Mouse (Mus musculus) ovary, adult 18-20 months (tissue): Measurements from ENCODE around the gene 5730522E02Rik.
"Not testable (repeated sequence)": the region's sequence is repeated elsewhere in the genome, so short reads cannot be mapped to it uniquely, and the experiment has no call there.

Experiments used
- DNase-seq: peaks from one replicate; pipeline ENCODE4 v3.0.0; 2022; ENCODE audit warnings: low spot score, mixed read lengths

Gene 5730522E02Rik

DNA sequence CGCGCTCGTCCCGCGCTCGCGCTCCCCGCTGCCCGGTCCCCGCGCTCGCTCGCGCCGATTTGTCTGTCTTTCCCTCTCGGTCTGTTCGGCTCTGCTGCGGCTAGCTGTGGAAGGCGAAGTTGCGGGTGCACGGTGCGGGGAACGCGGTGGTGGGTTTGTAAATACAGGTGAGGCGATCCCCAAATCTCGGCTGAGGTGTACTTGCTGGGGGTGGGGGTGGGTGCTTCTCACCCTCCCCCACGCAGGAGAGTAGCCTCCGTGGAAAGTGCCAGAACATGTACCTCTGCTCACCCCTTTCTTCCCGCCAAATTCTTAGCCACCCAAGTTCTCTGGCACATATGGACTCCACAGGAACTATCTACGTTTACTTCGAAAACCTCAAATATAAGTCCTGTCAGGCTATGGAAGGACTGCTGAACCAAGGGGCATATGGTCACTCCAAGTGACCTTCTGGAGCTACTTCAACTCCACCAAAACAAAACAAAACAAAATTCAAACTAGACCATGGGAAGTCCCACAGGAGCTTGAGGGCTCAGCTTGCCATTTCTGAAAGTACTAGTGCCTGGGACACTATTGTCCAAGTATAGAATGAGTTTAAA lies at the start of gene 5730522E02Rik:
5730522E02Rik (minus strand) TSS at position 182 of the 599 bp plus-strand sequence.
- no peak for DNase-seq

DNA sequence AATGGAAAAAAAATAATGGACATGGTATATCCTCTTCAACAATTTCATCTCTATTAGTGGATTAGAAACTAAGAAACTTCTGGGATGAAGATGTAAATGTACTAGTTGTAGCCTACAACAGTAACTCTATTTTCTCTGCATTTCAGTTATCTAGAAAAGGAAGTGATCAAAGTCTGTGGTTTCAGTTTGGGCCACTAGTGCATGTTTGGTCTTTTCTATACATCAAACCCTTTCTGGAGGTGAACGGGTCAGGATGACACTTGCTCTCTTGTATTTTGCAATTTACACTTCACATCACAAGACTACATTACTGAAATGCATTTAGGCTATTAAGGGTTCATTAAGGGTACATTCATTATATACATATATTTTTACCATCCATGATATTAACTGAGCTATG lies 26.0 kb upstream of the 5730522E02Rik start:
- DNase-seq = no peak

DNA sequence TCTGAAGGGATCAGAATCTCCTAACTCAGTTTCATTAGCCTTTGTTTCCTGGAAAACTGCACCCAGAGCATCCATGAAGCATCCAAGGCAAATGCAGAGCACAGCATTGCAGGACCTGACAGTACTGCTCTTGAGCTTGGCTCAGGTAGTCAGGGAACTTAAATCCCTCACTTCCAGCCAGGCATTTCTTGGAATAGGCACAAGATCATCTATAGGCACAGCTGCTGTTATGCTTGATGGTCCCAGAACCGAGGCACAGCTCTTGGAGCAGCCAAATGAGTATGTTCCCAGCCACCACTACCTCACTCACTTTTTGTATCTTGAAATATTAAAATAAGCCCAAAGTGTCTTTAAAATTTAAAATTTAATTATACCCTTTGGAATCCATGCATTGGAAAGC lies 19.3 kb upstream of the 5730522E02Rik start:
- DNase-seq = no peak

DNA sequence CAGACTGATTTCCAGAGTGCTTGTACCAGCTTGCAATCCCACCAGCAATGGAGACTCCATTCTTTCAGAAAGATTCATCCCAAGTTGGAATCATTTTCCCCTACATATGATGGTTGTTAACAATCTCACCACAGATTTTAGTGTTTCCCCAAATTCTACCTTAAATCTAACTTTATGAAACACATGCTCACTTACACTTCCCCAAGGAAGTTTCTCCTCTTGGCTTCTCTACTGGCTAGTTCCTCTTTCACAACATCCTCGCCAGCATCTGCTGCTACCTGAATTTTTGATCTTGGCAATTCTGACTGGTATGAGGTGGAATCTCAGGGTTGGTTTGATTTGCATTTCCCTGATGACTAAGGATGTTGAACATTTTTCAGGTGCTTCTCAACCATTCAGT lies 3.1 kb upstream of the 5730522E02Rik start:
- not testable (repeated sequence) for DNase-seq

DNA sequence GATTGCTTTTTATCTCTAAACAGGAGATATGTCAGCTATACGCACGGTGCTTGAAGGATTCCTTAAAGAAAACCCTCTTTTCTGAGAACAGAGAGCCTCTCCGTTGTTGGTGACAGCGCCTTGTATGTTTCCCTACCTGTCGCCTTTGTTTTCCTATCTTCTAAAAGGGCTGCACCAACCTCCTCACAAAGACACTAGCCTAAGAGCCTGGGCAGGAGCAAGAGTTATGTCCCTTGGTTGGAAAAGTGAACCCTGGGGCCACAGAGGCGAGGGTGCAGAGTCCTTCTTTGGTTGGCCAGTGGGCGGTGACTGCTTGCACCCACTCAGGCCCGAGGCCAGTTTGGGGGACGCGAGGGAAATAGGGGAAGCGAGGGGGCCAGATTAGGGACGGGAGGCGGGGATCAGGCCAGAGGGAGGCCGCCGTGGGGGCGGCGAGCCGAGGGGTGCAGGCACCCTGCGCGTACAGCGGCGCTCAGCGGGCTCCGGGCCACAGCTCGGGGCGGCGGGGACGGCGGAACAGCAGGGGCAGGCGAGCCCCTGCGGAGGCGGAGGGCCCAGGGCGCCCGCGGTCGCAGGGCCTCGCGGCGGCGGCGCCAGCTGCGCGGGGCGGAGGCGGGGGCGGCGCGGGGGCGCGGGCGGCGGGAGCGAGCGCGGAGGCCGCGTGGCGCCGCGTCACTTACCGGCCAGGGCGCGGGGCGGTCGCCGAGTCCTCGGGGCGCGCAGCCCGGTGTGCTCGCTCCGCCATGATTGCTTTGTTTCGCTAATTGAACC lies 567 bp downstream of the 5730522E02Rik start:
- DNase-seq = peak; percentile 41

DNA sequence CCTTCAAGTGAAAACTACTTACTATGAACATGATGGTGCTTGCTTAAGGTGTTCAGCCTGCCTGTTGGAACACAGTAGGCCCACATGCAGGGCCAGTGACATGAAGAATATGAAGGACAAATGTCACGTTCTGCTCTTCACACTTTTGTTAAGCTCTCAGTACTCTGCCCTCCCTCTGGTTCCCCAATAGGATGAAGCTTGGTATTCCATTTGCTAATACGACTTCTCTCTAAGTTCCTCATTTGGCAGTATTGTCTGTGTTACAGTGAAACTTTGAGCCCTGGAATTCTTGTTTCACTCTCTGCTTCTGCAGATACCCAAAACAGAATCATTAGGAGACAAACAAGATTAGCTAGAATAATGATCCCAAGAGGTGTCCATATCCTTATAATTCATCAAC lies 7.1 kb downstream of the 5730522E02Rik start:
- no peak for DNase-seq

DNA sequence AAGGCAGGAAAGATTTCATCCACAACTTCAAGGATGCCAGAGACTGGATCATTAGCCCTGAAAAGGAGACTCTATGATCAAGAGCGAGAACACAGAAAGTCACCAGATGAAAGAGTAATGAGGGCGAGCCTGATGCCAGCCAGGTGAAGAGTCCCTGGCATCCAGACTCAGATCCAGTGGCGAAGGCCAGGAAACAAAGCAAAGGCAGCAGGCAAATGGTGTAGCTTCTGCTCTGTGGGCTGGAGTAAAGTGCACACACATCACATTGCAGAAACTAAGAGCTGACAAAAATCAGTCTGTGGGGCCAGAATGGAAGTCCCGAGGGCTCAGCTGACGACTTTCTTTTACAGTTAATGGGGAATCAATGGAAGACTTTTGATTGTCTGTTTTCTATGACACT lies 7.7 kb downstream of the 5730522E02Rik start:
- DNase-seq = no peak

DNA sequence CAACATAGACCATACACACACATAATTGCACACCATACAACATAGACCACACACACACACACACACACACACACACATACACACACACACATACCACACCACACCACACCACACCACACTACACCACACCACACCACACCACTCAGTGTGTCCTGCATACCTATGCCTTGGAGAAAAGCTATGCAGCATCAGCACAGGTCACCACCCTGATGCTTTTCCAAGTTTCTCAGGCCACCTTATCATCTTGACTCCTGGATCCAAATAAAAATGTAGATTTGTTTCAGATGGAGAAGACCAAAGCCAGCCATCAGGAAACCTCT lies 8.8 kb downstream of the 5730522E02Rik start:
- DNase-seq = no peak

DNA sequence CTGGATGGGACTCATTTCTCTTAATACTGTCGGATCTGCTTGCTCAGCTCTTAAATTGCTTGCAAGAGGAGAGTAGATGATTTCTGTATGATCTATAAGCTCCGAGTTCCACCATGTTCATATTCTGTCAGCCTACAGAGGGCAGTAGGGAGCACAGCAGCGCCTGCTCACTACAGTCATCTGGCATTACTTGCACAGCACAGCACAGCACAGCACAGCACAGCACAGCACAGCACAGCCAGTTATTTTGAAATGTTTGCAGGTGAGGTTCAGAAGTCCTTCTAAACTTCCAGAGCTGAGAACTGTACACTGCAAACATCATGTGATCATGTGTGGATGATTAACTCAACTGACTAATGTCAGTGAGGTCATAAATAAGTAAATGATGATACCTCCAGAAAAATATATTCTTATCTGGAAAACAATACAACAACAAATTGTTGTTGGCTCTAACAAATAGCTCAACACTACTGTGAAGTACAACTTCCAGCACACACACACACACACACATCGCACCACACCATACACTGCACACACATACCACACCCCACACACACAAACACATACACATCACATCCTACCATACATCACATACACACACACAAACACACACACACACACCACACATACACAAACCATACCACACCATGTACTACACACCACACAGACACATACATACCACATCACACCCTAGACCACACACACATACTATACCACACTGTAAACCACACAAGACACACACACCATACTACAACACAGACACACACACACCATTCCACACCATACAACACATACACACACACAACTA lies 9.4 kb downstream of the 5730522E02Rik start:
- no peak for DNase-seq

DNA sequence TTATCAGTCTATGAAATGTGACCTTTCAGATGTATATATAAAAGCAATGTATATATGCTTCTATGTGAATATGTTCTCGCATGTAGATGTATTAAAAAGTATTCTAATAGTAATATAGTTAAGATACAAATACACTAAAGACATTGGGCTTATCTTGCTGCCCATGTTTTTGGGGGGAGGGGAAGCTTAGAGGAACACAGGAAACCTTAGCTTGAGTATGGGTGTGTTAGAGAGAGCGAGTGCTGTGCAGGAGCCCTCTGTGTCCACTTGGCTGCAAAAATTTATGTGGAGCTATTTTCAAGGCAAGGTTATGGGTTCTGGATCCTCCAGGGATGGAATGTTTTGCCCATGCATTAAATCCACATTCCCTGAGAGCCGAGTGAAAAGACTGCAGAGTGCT lies 15.1 kb downstream of the 5730522E02Rik start:
- DNase-seq = no peak

DNA sequence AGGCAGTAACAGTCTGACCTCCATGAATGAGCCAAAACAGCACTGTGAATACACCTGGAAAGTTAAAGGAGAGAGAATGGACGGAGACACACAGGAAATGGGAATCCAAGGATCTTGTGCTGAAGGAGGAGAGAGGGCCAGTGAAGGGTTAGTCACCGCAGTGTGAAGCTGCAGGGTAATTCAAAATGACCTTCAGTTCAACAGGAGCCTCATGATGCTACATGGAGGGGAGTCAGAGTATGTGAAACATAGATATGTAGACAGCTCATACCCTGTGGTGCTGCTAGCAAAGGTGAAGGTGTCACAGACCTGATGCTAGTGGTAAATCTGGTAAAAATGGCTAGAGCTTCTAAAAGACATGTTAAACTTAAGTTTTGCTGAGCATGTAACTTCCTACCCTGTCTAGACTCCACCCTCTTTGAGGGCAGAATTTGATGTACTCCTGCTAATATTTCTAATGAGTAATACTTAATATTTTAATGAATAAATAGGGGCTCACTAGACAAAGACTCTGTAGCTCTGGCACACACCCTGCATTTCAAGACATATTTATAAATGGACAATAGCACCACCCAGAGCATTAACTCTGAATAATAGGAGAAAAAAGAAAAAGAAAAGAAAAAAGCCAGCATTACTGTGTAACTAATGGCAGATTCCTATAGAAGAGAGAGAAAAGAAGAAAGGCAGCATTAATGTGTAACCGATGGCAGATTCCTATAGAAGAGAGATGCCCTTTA lies 23.2 kb downstream of the 5730522E02Rik start:
- DNase-seq = no peak

DNA sequence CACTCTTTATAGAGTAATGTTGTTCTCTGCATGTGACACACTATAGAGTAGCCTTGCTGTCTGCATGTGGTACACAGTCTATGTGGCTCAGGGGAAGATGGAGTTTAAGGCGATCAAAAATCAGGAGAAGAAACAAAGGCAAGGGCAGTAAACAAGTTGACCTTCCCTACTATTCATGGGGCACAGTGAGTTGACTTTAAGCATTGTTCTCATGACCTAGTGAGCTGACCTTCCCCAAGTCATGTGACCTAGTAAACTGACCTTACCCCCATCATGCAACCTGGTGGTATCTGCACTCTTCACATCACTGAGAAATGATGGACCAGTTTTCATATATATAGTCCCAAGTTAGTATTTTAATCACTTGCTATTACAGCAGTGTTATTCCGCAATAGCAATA lies 40.0 kb downstream of the 5730522E02Rik start:
- DNase-seq = no peak

DNA sequence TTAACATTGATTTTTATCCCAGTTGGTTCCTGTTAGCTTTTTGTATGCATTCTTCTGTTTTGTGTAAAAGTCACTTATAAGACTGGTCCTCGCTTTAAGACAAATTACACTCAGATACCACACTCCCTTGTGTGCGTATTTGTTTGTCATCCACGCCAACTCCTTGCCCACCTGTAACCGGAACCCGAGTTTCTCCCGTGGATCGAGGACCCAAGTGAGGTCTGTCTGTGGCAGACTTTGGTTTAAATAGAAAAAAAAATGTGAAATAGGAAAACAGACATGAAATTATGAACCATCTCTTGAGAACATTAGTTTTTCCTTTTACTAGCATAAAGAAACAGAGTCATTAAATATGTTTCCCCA lies 43.0 kb downstream of the 5730522E02Rik start:
- no peak for DNase-seq

DNA sequence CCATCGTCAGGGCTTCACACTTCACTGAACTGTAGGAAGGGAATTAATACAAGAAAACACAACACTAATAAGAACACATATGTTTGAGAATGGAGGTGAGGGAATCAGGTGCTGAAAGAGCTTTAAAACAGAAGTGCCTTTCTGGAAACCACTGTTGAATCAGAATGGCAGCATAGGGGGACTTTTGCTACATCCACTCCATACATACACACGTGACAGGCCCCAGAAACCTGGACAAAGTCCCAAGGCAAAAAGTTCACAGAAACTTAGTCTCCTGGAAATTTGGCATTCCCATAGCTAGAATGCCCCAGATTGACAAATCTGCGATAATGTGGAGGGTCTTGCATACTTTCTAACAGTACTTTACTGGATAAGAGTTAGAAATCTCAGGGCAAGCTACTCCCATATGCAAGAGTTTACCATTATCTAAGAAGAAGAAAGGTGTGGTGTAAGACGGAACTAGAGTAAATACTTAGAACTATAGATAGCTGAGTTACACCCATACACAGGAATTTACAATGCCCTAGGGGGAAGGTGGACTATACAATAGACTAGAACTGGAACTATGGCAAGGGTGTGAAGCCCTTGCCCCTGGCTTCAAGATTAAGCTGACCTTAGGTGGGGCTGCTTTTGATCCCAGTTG lies 43.5 kb downstream of the 5730522E02Rik start:
- DNase-seq = no peak

DNA sequence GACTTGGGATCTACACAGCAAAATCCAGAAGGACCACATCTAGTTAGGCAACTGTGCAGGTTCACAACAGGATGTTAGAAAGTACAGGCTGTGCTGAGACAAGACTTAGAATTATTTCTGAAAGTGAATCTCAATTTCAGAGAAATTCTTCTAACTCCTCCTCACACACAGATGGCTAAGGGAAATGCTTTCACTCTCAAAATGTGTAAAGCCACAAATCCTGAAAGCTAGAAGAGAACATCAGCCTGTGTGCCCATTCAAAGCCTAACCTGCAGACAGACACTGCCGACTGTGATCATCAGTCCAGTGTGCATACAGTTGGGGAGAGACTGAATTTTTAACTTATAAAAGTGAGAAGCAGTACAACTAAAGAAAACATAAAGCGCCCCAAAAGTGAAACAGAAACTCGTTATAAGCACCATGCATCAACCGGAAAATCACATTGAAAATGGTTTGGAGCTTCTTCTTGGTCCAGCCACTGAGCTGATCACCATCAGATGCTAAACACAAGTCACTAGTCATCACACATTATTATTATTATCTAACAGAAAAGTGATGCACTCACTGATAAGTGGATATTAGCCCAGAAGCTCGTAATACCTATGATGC lies 45.8 kb downstream of the 5730522E02Rik start:
- DNase-seq = no peak

DNA sequence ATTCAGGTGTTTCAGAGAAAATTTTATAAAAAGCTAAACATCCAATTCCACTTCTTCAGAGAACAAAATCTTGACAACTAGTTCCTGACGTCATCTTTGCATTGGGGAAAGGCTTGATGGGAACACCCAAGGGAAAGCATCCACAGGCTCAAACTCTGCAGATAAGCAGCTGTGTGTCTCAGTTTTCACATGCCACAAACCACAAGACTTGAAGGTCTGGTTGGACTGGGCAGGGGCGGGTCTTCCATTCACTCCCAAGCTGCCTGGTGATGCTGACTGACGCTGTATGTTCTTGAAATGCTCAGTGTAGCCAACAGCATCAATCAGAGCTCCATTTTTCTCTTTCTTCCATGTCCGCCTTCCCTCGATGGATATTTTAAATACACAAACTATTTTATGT lies 49.2 kb downstream of the 5730522E02Rik start:
- DNase-seq = no peak

DNA sequence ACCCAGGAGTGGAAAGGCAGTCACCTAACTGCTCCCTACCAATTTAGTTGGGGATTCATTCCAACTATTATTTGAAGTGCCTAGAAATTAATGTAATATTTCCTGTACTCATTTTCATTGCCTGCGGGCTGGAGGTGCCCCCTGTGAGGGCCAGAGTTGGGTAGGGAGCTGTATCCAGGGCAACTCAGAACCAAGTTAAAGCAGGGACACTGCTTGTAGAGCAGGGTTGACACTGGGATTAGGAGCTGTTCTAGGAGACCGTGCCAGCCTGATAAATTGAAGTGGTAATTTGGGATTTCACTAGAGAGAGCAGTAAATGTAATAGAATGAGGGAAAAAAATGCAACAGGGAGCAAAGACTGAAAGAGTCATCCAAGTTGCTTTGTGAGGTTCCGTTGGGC lies 51.5 kb downstream of the 5730522E02Rik start:
- no peak for DNase-seq

DNA sequence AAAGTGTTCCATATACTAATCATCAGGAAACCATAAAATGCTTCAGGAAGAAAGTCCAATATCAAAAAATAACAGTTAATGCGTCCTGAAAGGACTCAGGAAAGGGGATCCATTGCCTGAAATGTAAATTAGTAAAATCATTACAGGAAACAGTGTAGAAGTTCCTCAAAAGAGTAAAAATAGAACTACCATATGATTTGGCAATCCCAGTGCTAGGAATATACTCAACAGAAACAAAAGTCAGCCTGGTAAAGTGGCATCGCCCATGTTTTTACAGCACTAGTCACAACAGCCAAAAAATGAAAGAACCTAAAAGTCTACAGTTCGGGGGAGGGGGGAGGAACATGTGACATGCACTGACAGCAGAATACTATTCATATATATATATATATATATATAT lies 70.5 kb downstream of the 5730522E02Rik start:
- no peak for DNase-seq

DNA sequence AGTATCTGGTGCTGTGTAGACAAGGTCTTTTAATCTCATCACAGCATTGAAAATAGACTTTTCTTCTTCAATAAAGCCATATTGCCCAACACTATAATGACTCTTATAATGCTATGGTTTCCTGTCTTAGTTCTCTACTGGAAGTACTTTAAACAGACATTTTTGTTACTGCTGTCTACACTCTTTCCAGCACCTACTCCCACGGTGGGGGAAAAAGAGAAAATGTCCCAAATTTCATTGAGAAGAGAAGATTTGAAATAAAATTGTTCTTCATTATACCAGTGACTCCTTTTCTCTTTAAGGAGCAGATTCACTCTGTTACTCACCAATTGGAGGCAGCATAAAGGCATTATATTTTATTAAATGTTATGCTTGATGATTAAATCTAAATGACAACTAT lies 72.5 kb downstream of the 5730522E02Rik start:
- no peak for DNase-seq

DNA sequence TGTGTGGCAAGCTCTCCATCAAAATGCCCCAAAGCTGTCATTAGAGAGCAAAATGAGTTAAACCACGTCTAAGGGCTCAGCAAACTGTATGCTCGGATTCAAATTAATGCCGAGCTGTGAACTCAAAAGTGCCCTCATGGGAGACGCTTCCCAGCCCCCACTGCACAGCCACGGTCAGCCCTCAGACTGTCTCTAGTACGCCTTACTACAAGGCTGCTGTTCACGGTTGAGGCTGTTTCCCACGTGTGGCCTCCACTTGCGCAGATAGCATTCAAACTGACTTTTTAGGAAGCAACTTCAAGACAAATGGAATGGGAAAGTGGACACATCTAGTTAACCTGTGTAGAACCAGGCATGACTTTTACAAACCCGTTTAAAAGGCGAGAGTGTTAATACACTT lies 79.7 kb downstream of the 5730522E02Rik start:
- DNase-seq = no peak

DNA sequence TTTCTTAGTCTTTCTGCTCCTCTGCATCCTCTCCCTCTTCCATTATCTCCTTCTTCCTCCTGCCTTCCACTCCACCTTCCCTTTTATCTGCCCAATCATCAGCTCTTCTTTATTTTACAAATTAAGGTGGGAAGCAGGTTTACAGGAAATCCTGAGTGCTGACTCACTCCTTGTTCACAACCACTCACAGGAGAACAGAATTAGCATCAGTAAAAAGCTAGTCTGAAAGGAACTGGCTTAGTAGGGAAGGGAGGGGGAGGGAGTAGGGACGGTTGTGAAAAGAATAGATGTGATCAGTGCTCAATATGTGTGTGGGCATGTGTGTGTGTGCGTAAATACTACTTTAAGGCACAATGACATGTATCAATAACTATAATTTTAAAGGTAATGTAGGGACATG lies 81.5 kb downstream of the 5730522E02Rik start:
- no peak for DNase-seq

DNA sequence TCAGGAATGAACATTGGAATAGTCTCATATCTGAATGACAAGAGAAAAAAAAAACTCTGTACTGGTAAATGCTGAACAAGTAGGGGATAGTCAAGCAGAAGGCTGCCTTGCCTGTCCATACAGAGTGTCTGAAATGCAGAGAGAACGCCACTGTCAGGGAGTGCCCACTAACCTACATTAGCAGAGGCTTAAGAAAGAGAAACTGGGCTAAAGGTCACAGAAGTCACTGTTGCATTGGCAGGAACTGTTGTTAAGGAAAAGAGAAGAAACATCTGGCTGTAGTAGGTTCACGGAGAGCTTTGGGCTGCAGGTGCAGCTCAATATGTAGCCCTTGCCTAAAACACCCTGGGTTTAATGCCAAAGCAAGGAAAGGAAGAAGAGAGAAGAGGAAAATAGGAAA lies 82.2 kb downstream of the 5730522E02Rik start:
- no peak for DNase-seq
